Mouse (Mus musculus) yolk sac, embryonic 10.5 days (tissue): ENCODE measurements around the gene Tmem192.

Experiments
- DNase-seq: peaks from one replicate; pipeline ENCODE4 v3.0.0-alpha.2; 2017; ENCODE audit warnings: low spot score

The Tmem192 gene

GRCm38 (mm10) chr8:64946820-64947697, at the start of gene Tmem192:
Gene Tmem192, plus strand, starts transcription at chr8:64947185.
- peak; percentile 93 for DNase-seq

- DNase-seq = peak; percentile 43
These were observed 48.3 kb upstream of the Tmem192 start for GRCm38 (mm10) chr8:64898710-64899109.

GRCm38 (mm10) chr8:64900645-64901044, 46.3 kb upstream of the Tmem192 start:
- peak; percentile 40 for DNase-seq

DNA sequence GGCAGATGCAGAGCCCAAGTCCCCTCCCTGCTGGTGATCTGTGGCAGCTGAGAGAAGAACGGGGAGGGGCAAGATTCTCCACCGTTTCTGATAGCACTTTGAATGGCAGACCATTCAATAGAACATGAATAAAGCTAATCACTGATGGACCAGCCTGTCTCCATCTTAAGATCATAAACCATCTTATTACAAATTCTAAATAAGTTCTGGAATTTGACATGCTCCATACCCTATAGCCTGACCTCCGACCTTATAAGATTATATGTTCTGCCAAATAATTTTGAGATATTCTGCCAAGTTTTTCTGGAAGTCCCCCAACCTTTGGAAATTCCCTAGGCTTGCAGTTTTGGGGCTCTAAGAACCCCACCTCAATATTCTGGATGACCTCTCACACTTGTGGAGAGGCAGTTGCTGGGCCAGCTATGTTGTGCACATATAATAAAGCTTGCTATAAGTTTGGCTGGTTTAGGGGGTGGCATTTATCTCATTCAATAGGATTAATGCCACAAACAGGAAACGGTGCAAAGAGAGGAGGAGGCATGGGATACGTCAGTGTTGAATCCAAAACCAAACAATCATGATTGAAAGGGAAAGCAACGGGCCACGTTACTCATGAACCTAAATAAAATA, 45.3 kb upstream of the Tmem192 start:
- DNase-seq = no peak

DNA sequence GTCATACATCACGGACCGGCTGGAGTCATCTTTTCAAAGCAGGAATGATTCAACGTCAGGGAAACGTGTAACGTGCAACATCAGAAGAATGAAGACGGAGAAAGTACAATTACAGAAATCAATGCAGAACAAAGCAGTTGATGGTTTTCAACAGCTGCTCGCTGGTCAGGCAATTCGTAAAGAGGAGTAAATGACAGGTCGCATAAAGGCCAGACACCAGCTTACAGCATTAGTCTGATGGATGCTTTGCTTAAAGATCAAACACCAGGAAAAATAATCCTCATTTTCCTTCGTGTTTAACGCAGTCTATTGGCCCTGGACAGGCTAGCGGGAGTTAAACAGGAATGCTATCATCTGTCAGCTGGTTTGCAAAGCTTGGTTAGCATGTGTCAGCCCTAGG, 44.8 kb upstream of the Tmem192 start:
- no peak for DNase-seq

- DNase-seq = no peak
These were observed 43.2 kb upstream of the Tmem192 start for GRCm38 (mm10) chr8:64903778-64904177.

- DNase-seq = no peak
These were observed 37.0 kb upstream of the Tmem192 start for GRCm38 (mm10) chr8:64910026-64910425.

DNA sequence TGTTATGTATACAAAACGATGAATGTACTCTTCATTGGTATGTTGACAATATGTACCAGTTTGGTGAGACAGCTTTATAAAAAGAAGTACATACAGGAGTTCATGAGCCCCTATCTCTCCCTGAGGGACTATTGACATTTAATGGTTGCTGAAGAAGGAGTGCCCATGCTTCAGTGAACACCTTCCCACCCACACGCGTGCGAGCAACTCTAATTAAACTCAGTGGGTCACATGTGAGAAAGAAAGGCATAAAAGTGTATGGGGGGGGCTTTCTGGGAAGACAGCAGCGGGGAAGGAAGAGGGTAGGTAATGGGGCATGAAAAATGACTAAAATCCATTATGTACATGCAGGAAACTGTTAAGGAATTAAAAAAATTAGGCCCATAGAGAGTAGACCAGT, 30.2 kb upstream of the Tmem192 start:
- DNase-seq = no peak

DNA sequence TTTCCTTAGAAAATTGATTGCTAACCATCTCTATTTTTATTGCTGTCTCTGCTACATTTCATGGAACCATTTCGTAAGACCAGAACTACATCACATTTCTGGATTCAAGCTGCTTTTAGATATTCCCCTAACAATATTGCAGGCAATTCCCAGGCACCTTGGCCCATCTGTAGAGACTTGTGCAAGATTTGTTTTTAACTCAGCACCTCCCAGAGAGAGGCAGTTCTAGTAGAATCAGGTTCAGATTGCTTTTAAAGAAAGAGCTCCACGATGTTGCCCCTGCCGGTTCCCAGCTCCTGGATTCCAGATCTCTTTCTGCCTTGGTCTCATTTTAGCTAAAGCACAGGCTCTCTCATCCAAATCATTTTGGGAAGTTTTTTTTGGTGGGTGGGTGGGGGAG, 23.7 kb upstream of the Tmem192 start:
- DNase-seq = no peak

DNA sequence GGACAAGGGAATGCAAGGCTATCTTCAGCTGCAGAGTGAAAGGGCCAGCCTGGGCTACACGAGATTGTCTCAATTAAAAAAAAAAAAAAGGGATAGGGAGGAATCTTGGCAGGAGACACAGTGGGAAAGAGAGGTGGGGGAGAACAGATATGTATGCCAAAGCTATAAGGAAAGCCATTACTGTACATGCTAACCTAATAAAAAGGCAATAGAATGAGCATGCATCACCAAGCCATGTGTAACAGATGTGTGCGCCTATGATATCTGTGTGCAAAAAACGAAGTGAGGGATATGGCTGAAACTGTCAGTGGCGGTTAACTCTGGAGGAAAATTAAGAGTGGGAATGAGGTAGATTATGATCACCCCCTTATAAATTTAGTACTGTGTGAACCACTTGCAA, 21.2 kb upstream of the Tmem192 start:
- DNase-seq = no peak

DNA sequence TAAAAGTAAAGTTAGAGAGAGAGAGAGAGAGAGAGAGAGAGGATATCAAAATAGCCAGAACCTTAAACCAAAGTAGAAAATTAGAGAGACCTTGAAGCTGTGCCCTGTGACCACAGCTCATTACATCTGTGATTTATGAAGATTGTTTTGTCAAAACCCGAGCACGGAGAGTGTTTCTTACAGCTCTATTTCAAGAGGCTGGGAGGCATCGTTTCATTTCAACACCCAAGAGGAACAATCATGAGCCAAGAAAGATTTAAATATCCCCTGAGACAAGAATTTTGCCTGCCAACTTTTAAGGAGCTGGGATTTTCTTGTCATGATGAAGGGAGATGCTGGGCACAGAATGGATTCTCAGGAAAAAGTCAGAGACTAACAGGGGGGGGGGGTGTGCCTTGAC, 20.6 kb upstream of the Tmem192 start:
- DNase-seq = no peak

GRCm38 (mm10) chr8:64928938-64929337, 18.0 kb upstream of the Tmem192 start:
- no peak for DNase-seq

GRCm38 (mm10) chr8:64934997-64935396, 12.0 kb upstream of the Tmem192 start:
- no peak for DNase-seq

GRCm38 (mm10) chr8:64941019-64941418, 6.0 kb upstream of the Tmem192 start:
- no peak for DNase-seq

DNA sequence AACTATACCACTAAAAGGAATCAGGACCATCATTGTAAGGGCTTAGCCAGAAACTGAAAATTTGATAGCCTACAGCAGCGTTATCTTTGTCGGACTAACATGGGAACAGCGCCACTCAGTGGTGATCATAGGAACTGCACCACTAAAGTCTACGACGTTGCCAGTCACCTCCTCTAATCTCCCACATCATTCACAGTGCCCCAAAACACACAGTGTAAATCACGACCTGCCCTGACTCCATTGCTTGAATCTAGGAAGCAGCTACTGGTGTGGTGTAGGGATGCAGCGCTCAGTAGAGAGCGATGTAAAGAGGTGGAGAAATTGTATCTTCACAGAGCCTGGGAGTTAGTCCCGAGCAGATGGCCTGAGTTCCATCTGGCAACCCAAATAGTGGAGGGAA, 5.5 kb upstream of the Tmem192 start:
- peak; percentile 46 for DNase-seq

DNA sequence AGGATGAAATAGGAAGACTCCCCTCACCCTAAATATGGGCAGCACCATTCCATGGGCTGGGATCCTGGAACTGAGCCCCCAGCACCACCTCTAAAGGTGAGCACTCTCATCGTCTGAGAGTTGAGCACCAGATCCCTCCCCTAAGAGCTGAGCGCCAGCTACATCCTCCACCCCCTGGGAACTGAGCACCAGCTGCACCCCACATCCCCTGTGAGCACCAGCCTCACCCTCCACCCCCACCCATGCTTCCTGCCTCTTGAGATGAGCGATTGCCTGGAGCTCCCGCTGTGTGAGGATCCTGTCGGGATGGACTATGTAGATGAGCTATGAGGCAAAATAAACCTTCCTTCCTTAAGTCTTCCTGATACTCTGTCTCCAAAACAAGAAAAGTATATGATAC, 4.0 kb upstream of the Tmem192 start:
- DNase-seq = no peak

DNA sequence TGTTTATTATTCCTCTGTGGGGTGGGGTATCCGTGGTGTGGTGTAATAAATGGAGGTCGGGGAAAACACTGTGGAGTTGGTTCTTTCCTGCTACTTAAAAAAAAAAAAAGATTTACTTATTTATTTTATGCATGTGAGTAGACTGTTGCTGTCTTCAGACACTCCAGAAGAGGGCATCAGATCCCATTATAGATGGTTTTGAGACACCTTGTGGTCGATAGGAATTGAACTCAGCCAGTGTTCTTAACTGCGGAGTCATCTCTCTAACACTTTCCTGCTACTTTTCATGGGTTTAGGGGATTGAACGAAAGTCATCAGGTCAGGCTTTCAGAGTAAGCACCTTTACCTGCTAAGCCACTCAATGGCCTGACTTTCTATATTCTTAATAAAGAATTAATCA, 2.2 kb upstream of the Tmem192 start:
- DNase-seq = no peak

GRCm38 (mm10) chr8:64945606-64946005, 1.4 kb upstream of the Tmem192 start:
- DNase-seq = no peak

DNA sequence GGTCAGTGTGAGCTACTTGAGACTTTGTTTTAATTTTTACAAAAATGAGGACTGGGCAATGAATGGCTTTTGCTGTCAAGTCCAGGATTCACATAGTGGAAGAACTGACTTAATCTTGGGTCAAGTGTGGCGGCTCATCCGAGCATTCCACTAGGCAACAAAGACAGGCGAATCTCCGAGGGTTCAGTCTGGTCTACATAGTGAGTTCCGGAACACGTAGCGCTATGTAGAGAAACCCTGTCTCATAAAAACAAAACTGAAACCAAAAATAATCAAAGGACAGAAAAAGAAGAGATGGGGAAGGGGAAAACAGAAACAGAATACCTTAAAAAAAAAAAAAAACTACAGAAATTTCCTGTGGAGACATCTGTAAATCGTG, 555 bp upstream of the Tmem192 start:
- DNase-seq = no peak

DNA sequence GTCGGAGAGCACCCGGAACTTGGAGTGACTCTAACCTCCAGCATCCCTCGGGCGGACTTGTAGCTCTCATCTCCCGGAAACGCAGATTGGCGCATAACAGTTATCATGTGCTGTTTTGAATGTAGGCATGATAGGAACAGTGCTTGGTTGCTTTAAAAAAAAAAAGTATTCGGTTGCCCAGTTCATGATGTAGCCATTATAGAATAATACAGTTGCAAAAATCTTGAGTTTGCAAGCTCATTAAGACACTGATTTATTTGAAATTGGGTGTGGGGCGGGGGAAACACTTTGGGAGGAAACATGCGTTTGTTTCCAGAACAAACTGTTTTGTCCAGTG, 681 bp downstream of the Tmem192 start:
- no peak for DNase-seq

DNA sequence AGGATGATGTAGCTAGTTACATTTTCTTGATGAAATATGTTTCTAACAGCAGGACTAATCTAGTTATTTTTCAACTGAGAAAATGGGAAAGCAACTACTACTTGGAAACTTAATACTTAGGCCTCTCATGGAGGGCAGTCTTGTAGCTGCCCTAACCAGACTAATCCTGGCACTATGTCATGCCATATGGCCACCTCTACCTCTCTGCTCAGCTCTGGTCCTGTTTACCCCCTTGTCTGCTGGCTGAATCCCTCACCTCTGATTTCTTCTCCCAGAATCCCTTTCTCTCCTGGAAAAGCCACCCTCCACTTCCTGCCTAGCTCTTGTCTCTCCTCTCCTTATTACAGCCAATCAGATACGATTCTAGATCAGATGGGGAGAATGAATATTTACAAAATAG, 1.4 kb downstream of the Tmem192 start:
- DNase-seq = no peak

DNA sequence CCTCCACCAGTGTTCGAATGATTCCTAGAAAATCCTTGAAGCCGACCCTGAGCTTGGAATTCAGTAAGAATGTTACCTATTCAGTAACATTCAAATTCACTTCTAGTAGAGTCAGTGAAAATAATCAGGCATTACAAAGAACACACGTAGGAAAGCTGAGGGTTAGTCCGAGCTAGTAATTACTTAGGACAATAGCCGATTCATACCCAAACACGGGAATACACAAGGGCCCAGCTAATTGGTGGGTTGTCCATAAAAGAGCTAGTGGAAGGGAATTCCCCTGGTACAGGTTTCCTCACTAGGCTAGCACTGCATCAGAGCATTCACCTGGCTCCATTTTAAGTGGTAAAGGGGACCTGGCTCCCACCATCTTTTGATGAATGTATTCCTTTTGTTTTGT, 5.1 kb downstream of the Tmem192 start:
- DNase-seq = no peak

DNA sequence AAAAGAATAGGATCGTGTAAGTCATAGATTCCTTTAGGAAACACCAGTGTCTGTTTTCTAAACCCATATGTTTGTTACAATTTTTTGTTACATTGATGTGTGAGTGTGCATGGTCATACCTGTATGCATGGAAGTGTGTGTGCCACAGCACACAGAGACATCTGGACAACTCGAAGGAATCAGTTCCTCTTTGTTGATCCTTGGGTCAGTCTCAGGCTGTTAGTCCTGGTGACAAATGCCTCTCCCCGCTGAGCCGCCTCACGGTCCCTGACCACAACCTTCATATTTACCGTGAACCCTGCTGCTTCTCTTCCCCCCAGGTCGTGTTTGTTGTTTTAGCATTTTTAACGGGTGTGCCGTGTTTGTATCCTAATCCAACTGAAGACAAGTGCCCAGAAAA, 12.0 kb downstream of the Tmem192 start:
- no peak for DNase-seq

DNA sequence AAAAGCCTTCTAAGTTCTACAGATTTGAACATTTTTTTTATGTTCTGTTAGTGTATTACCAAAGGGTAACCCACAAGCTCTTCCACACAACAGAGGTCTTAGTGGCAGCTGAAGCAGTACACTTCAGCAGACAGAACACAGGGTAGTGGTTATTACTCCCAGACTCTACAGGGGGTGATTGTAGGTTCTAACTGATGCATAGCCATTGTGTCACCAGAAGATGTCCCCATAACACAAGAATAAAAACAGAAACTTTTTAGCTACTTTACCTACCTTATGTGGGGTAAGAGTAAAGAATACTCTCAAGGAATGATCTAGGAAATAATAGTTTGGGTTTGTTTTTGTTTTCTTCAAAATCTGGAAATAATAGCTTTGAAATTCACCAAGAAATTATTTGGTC, 15.9 kb downstream of the Tmem192 start:
- DNase-seq = no peak
